Mouse (Mus musculus) myocyte (in vitro differentiated cells): ENCODE results near the gene Stom. TPM values are rescaled to one million over a fixed set of nuclear protein-coding genes. Genes with fewer than 3 reads are reported as not detected.

Experiments
- H3K27me3 ChIP-seq: one replicate; pipeline ENCODE4 v1.6.1; 2011; ENCODE audit not compliant: control insufficient read depth, insufficient read depth, insufficient read length
- H3K36me3 ChIP-seq: one replicate; pipeline ENCODE4 v1.6.1; 2011; ENCODE audit not compliant: control insufficient read depth, insufficient read depth
- H3K4me2 ChIP-seq: one replicate; pipeline ENCODE4 v1.6.1; 2011; ENCODE audit warnings: low read depth, control low read depth
- H3K4me3 ChIP-seq: one replicate; pipeline ENCODE4 v1.5.1; 2011; ENCODE audit warnings: mild to moderate bottlenecking, control low read depth, moderate library complexity
- H3K79me2 ChIP-seq: one replicate; pipeline ENCODE4 v1.6.1; 2011; ENCODE audit not compliant: control insufficient read depth, insufficient read depth
- H3ac ChIP-seq: one replicate; pipeline ENCODE4 v1.6.1; 2011; ENCODE audit not compliant: control insufficient read depth, insufficient read length
- CEBPB ChIP-seq: IDR thresholded peaks from 2 replicates; pipeline ENCODE4 v1.6.1; 2011; ENCODE audit warnings: mild to moderate bottlenecking, moderate library complexity; ENCODE audit not compliant: poor library complexity, insufficient read depth, severe bottlenecking
- E2F4 ChIP-seq: IDR thresholded peaks from one replicate; pipeline ENCODE4 v1.6.1; 2011; ENCODE audit warnings: mild to moderate bottlenecking, control low read depth, moderate library complexity; ENCODE audit not compliant: insufficient read depth
- MAX ChIP-seq: IDR thresholded peaks from one replicate; pipeline ENCODE4 v1.6.1; 2011; ENCODE audit warnings: low read depth, mild to moderate bottlenecking, control low read depth
- MYOD1 ChIP-seq, 3 experiments: IDR thresholded peaks; one replicate each; pipeline ENCODE4 v1.6.1; 2011; ENCODE audit warnings: control low read depth in 2 of 3, low read depth in 2 of 3, mild to moderate bottlenecking in 2 of 3, moderate library complexity in 1 of 3; ENCODE audit not compliant: insufficient read length in 2 of 3, control insufficient read depth in 1 of 3
- MYOG ChIP-seq, 3 experiments: IDR thresholded peaks; one replicate each; pipeline ENCODE4 v1.6.1; 2011; ENCODE audit warnings: control low read depth in 2 of 3, low read depth in 2 of 3, mild to moderate bottlenecking in 2 of 3; ENCODE audit not compliant: insufficient read length in 2 of 3, control insufficient read depth in 1 of 3, insufficient read depth in 1 of 3
- POLR2A ChIP-seq: IDR thresholded peaks from one replicate; pipeline ENCODE4 v1.6.1; 2011; ENCODE audit warnings: low read depth, mild to moderate bottlenecking, control low read depth, moderate library complexity; ENCODE audit not compliant: insufficient read length
- POLR2AphosphoS2 ChIP-seq: IDR thresholded peaks from one replicate; pipeline ENCODE4 v1.6.1; 2011; ENCODE audit warnings: low read depth, control low read depth; ENCODE audit not compliant: insufficient read length
- REST ChIP-seq: IDR thresholded peaks from one replicate; pipeline ENCODE4 v1.6.1; 2011; ENCODE audit warnings: mild to moderate bottlenecking, control low read depth, moderate library complexity; ENCODE audit not compliant: insufficient read depth, insufficient read length
- SRF ChIP-seq: IDR thresholded peaks from one replicate; pipeline ENCODE4 v1.6.1; 2011; ENCODE audit warnings: low read depth; ENCODE audit not compliant: control insufficient read depth, insufficient read length
- TCF12 ChIP-seq: IDR thresholded peaks from one replicate; pipeline ENCODE4 v1.6.1; 2011; ENCODE audit warnings: mild to moderate bottlenecking, control low read depth; ENCODE audit not compliant: poor library complexity, insufficient read depth, severe bottlenecking
- TCF3 ChIP-seq: IDR thresholded peaks from one replicate; pipeline ENCODE4 v1.6.1; 2011; ENCODE audit warnings: low read depth, control low read depth; ENCODE audit not compliant: insufficient read length
- USF1 ChIP-seq: IDR thresholded peaks from one replicate; pipeline ENCODE4 v1.6.1; 2011; ENCODE audit warnings: low read depth, mild to moderate bottlenecking, control low read depth, moderate library complexity
- polyA plus RNA-seq: library from polyadenylated mRNA; unstranded; fragments of >200 nt; fragmentation: generic; extraction: Trizol; gene quantifications from one replicate; pipeline ENCODE4 v1.2.1, GENCODE M21; 2012; ENCODE audit warnings: missing spikeins

Gene Stom
- polyA plus RNA-seq, 1 experiment, result 170 TPM

DNA sequence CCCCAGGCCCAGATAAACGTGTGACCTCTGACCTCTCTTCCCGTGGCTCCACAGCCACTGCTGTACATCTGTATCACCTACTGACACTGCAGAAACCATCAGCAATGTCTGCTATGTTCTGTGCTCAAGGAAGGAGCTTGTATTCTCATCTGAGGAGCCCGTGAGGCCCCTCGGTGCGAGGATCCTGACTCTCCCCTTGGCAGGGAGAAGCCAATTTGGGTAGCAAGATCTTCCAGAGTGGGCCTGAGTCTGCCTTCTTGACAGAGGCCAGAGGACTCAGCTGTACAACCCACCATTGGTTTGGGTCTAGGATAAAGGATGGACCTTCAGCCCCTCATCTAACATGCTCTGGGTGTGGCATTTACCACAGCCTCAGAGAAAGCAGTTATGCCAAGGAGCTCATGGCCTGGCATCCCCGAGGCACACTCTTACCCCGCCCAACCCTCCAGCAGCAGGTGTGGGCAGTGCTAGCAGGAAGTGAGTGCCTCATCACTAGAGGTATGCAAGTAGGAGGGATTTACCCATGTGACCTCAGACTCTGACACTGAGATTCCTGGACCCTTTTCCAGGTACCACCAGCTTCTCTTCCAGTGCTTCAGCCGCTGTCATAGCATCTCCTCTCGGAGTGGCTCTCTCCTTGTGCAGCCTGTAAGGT lies 70.4 kb downstream of the Stom start:
- Histone ChIP-seq H3K4me2 (no peak overlapping the region), H3K36me3 (peaks cover 5% of the 10 kb centered on the region), H3K27me3 (no peaks in the 10 kb centered on the region), H3K79me2 (peaks cover 57% of the 10 kb centered on the region), H3ac (no peak overlapping the region), H3K4me3 (no peak overlapping the region)
- peak in 1 of 3 experiments; percentile 60 for TF ChIP-seq MYOD1 (IDR thresholded peaks at IDR 0.05; ENCODE audit: control insufficient read depth in 1 of 3, insufficient read length in 2 of 3, low read depth in 2 of 3)
- peak in 1 of 3 experiments; percentile 48 for TF ChIP-seq MYOG (IDR thresholded peaks at IDR 0.05; ENCODE audit: control insufficient read depth in 1 of 3, insufficient read depth in 1 of 3, insufficient read length in 2 of 3, low read depth in 2 of 3)
- no peak for TF ChIP-seq SRF

DNA sequence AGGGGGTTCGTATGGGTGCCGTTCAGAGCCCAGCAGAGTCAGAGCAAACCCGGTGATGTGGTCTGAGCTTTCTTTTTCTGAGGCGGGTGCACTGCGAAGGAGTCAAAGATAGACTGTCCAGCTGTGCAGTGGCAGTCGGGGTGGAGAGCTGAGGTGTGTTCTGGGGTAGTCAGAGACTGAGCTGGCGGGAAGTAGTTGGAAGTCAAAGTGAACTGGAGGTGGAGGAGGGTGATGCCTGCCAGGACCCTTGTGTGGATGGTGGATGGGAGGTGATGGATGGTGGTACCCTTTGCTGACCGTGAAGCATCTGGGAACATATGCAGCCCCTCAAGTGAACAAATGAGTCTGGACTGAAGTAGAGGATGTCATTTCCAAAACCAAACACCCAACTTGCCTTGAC lies 71.0 kb downstream of the Stom start:
- no peak for TF ChIP-seq E2F4
- TF ChIP-seq USF1, result no peak
- no peak for TF ChIP-seq CEBPB
- TF ChIP-seq MAX, result no peak
- no peak for TF ChIP-seq TCF3
- no peak for TF ChIP-seq TCF12
- TF ChIP-seq SRF, result no peak
- no peak for TF ChIP-seq MYOG (IDR thresholded peaks at IDR 0.05; ENCODE audit: control insufficient read depth in 1 of 3, insufficient read depth in 1 of 3, insufficient read length in 2 of 3, low read depth in 2 of 3)
- TF ChIP-seq POLR2AphosphoS2, result no peak
- TF ChIP-seq REST, result no peak
- no peak for TF ChIP-seq MYOD1 (IDR thresholded peaks at IDR 0.05; ENCODE audit: control insufficient read depth in 1 of 3, insufficient read length in 2 of 3, low read depth in 2 of 3)
- H3K79me2 ChIP-seq, result peaks cover 63% of the 10 kb centered on the region
- H3K36me3 ChIP-seq, result peaks cover 5% of the 10 kb centered on the region
- H3ac ChIP-seq, result no peak overlapping the region
- no peaks in the 10 kb centered on the region for H3K27me3 ChIP-seq
- H3K4me3 ChIP-seq, result no peak overlapping the region
- peak overlapping the region; percentile 37 for H3K4me2 ChIP-seq

DNA sequence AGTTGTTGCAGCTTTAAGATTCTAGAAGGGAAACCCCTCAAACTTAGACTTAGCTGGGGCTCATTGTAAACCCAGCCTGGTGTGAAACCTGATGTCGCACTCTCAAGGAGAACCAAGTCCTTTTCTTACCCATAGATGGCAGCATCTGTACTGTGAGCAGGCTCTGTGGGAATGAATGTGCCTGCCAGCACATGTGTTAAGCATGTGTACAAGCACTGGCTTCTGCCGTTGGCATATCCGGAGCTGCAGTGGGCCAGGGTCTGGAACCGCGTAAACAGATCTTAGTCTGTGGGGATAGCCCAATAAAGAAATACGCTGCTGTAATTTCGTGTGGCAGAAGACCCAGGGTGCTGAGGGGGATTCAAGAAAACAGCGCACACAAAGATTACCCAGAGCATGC lies 71.5 kb downstream of the Stom start:
- peak overlapping the region; percentile 37 for H3K4me2 ChIP-seq
- H3K27me3 ChIP-seq, result no peaks in the 10 kb centered on the region
- H3K79me2 ChIP-seq, result peaks cover 68% of the 10 kb centered on the region
- no peak overlapping the region for H3K4me3 ChIP-seq
- TF ChIP-seq MYOD1 (IDR thresholded peaks at IDR 0.05; ENCODE audit: control insufficient read depth in 1 of 3, insufficient read length in 2 of 3, low read depth in 2 of 3), result peak in 2 of 3 experiments; percentile 16 to 40
- TF ChIP-seq TCF12, result no peak
- TF ChIP-seq MYOG (IDR thresholded peaks at IDR 0.05; ENCODE audit: control insufficient read depth in 1 of 3, insufficient read depth in 1 of 3, insufficient read length in 2 of 3, low read depth in 2 of 3), result no peak
- peak; percentile 31 for TF ChIP-seq SRF
- TF ChIP-seq USF1, result no peak
- peak; percentile 39 for TF ChIP-seq MAX
- H3K36me3 ChIP-seq, result peaks cover 5% of the 10 kb centered on the region
- H3ac ChIP-seq, result no peak overlapping the region

DNA sequence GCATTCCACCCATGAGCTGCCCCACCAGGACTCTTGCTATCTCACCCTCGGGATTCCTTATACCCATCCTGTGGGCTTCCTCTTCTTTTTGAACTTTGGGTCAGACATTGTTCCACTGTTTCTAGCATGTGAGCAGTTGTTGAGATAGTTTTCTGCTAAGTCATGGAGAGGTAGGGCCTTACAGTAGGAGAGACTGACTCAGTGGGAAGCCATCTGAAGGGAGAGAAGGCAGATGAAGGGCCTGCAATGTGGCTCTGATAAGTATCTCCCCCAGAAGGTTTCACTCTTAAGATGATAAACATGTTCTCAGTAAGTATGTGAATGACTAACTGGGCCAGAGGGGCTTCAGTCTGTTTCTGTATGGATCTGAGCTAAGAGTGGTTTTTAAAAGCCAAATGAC lies 72.7 kb downstream of the Stom start:
- Histone ChIP-seq H3K4me3 (no peak overlapping the region), H3K4me2 (no peak overlapping the region), H3K27me3 (no peaks in the 10 kb centered on the region), H3K79me2 (peaks cover 72% of the 10 kb centered on the region), H3ac (no peak overlapping the region), H3K36me3 (peaks cover 5% of the 10 kb centered on the region)
- no peak for TF ChIP-seq TCF3
- TF ChIP-seq E2F4, result no peak
- TF ChIP-seq REST, result no peak
- TF ChIP-seq POLR2A, result no peak
- TF ChIP-seq POLR2AphosphoS2, result no peak
- no peak for TF ChIP-seq MAX
- no peak for TF ChIP-seq MYOD1 (IDR thresholded peaks at IDR 0.05; ENCODE audit: control insufficient read depth in 1 of 3, insufficient read length in 2 of 3, low read depth in 2 of 3)
- no peak for TF ChIP-seq CEBPB
- no peak for TF ChIP-seq USF1
- TF ChIP-seq MYOG (IDR thresholded peaks at IDR 0.05; ENCODE audit: control insufficient read depth in 1 of 3, insufficient read depth in 1 of 3, insufficient read length in 2 of 3, low read depth in 2 of 3), result no peak
- no peak for TF ChIP-seq SRF
- no peak for TF ChIP-seq TCF12

Other genes with a start within 250 kb of the Stom start
- gene AI182371, start 235.4 kb downstream of the Stom start, polyA plus RNA-seq, result 0.05 TPM
- 2.6 TPM for gene Cntrl, start 227.5 kb downstream of the Stom start, polyA plus RNA-seq
- gene Rab14, start 135.9 kb downstream of the Stom start, polyA plus RNA-seq, result 102 TPM
- 282 TPM for gene Gsn, start 80.6 kb downstream of the Stom start, polyA plus RNA-seq
- not detected for gene 4930568D16Rik, start 30.8 kb upstream of the Stom start, polyA plus RNA-seq
- gene 4930402F06Rik, start 60.2 kb upstream of the Stom start, polyA plus RNA-seq, result not detected
- gene Ggta1, start 126.3 kb upstream of the Stom start, polyA plus RNA-seq, result 4.9 TPM
- gene Dab2ip, start 221.3 kb upstream of the Stom start, polyA plus RNA-seq, result 46.9 TPM